Mouse (Mus musculus) ES-E14 (cell line): ENCODE results near the gene Rgsl1. TPM values are rescaled to one million over a fixed set of nuclear protein-coding genes. Genes with fewer than 3 reads are reported as not detected.
"Not testable (repeated sequence)": the region's sequence is repeated elsewhere in the genome, so short reads cannot be mapped to it uniquely, and the experiment has no call there.

Experiments used
- DNase-seq: peaks from one replicate; pipeline ENCODE4 v3.0.0-alpha.2; 2013; ENCODE audit warnings: low read depth, low spot score
- H3K27ac ChIP-seq: 2 replicates; pipeline ENCODE4 v1.5.1; 2012; ENCODE audit warnings: low read depth, mild to moderate bottlenecking, low read length, moderate library complexity, mixed read lengths; ENCODE audit not compliant: poor library complexity, insufficient read depth, severe bottlenecking
- H3K36me3 ChIP-seq: 2 replicates; pipeline ENCODE4 v1.6.1; 2012; ENCODE audit warnings: mild to moderate bottlenecking, low read length, moderate library complexity, mixed read lengths; ENCODE audit not compliant: control insufficient read depth, poor library complexity, insufficient read depth, severe bottlenecking
- H3K4me1 ChIP-seq, 2 experiments: fragments of 150-350 bp in 1 of 2; sonication (generic) in 1 of 2; 2 replicates each; pipeline ENCODE4 v1.6.1; 2012; ENCODE audit warnings: low read length in 2 of 2, mild to moderate bottlenecking in 1 of 2, mixed read lengths in 1 of 2; ENCODE audit not compliant: control insufficient read depth in 2 of 2, insufficient read depth in 2 of 2, poor library complexity in 1 of 2
- H3K4me3 ChIP-seq, 2 experiments: fragments of 150-350 bp in 1 of 2; sonication (generic) in 1 of 2; 2 replicates each; pipeline ENCODE4 v1.5.1; 2012; ENCODE audit warnings: low read length in 2 of 2, low read depth in 1 of 2, mild to moderate bottlenecking in 1 of 2, mixed read lengths in 1 of 2; ENCODE audit not compliant: insufficient read depth in 1 of 2, poor library complexity in 1 of 2, severe bottlenecking in 1 of 2
- H3K9ac ChIP-seq: 2 replicates; pipeline ENCODE4 v1.6.1; 2012; ENCODE audit warnings: low read depth, mild to moderate bottlenecking, low read length, mixed read lengths; ENCODE audit not compliant: poor library complexity, insufficient read depth, severe bottlenecking
- H3K9me3 ChIP-seq: fragments of 150-350 bp; sonication (generic); 2 replicates; pipeline ENCODE4 v1.6.1; 2012; ENCODE audit warnings: low read depth, mild to moderate bottlenecking, low read length; ENCODE audit not compliant: control insufficient read depth, insufficient read depth
- CHD2 ChIP-seq: IDR thresholded peaks from 2 replicates; pipeline ENCODE4 v1.6.1; 2014; ENCODE audit warnings: mild to moderate bottlenecking, low read depth, low read length, inconsistent platforms
- HCFC1 ChIP-seq: IDR thresholded peaks from 2 replicates; pipeline ENCODE4 v1.6.1; 2012; ENCODE audit warnings: low read length, inconsistent platforms, borderline replicate concordance; ENCODE audit not compliant: insufficient read depth
- MAFK ChIP-seq: IDR thresholded peaks from 2 replicates; pipeline ENCODE4 v1.6.1; 2014; ENCODE audit warnings: mild to moderate bottlenecking, low read depth, low read length, inconsistent platforms; ENCODE audit not compliant: insufficient read depth
- ZC3H11A ChIP-seq: IDR thresholded peaks from 2 replicates; pipeline ENCODE4 v1.6.1; 2012; ENCODE audit warnings: low read depth, mild to moderate bottlenecking, inconsistent platforms, low read length, borderline replicate concordance
- ZNF384 ChIP-seq: IDR thresholded peaks from 2 replicates; pipeline ENCODE4 v1.6.1; 2012; ENCODE audit warnings: low read depth, low read length, inconsistent platforms
- in situ Hi-C, 2 experiments: fragments of 600-800 bp; cut with MboI; formaldehyde crosslinking; loops; one replicate each; pipeline ENCODE4 v1.15.1; 2025; ENCODE audit warnings: low sequenced_read_pairs in 2 of 2, inconsistent platforms in 1 of 2; ENCODE audit not compliant: unreplicated experiment in 2 of 2
- total RNA-seq: library from RNA; depleted of rRNA; stranded (reverse); fragments of 300-350 nt; gene quantifications from 2 replicates; pipeline ENCODE4 v1.2.3, GENCODE M21; 2012; rRNA removed

Rgsl1 gene
- not detected in 2 replicates for total RNA-seq

DNA sequence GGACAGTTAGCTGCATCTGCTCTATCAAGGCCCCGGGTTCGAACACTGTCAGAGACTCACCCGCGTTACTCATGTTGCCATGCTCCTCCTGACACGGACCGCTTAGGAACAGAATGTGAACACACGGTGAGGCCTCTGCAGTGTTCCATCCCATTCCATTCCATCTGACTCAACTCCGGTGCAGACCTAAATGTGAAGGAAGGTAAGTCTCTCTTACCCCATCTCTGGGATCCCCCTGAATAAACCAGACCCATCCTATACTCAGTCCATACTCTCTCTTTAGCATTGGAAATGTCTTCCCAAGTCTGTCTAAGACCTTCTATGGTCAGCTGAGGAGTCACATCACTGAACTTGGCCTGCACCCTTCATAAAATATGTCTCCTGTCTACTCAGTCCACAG, at the start of gene Rgsl1:
TSS of gene Rgsl1 (minus strand) at position 101 of the 400 bp plus-strand sequence.
- Histone ChIP-seq H3K9me3 (no peaks in the 10 kb centered on the region), H3K9ac (no peak within 1 kb of the TSS), H3K4me1 (no peaks in the 10 kb centered on the region), H3K27ac (no peak within 1 kb of the TSS), H3K36me3 (no peaks in the 10 kb centered on the region), H3K4me3 (no peak within 1 kb of the TSS)
- in situ Hi-C loops: no loop called here
- no peak for TF ChIP-seq ZNF384
- no peak for TF ChIP-seq HCFC1
- no peak for TF ChIP-seq ZC3H11A
- TF ChIP-seq CHD2: no peak
- no peak for TF ChIP-seq MAFK
- DNase-seq: no peak

DNA sequence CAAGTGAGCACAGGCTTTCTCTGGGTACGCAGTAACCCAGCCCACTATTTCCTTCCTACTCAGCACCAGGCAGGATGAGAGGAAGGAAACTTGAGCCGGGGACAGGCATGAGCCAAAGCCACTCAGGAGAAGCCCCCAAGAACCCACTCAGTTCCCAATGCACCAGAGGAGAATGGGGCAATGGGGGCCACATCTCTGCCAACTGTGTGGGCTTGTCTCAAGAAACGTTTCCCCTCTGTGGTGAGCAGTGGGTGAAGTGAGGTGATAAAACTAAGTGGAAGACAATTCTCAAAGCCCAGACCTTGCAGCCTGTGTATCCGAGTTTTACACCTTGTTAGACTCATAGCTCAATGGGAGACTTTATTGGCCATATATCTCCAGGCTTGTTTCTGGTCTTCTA, 47.5 kb upstream of the Rgsl1 start, which contains the start of gene Teddm1a:
TSS of gene Teddm1a (plus strand) at position 301 of the 400 bp plus-strand sequence.
- H3K36me3 ChIP-seq: no peaks in the 10 kb centered on the region
- H3K27ac ChIP-seq: no peak within 1 kb of the TSS
- H3K4me3 ChIP-seq: no peak within 1 kb of the TSS
- DNase-seq: no peak
- H3K9me3 ChIP-seq: no peaks in the 10 kb centered on the region
- H3K9ac ChIP-seq: no peak within 1 kb of the TSS
- TF ChIP-seq ZC3H11A (no peak), CHD2 (no peak), MAFK (no peak), ZNF384 (no peak), HCFC1 (no peak)
- in situ Hi-C loops: loop anchor here (5.0 to 25.0 kb wide), 3 partner anchors 223 to 296 kb away; no protein-coding TSS in a partner anchor
- no peaks in the 10 kb centered on the region for H3K4me1 ChIP-seq

DNA sequence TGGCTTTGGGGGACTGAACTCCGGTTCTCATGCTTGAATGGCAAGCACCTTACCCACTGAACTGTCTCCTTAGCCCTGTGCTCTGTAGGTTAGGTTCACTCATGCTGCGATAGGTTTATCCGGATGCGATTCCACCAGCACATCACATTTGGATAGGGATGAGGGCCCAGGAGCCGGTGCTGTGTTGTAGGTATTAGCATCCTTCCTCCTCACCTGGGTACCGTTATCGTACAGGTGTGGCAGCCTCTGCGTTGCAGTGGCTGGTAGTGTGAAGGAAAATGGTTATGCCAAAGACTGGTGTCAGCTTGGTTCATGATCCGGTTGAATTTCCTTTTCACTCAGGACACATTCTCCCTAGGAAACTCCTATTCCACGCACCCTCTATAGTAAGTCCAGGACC, 46.2 kb upstream of the Rgsl1 start:
- Histone ChIP-seq H3K27ac (no peak overlapping the region), H3K36me3 (no peaks in the 10 kb centered on the region), H3K4me1 (no peaks in the 10 kb centered on the region), H3K9me3 (no peaks in the 10 kb centered on the region), H3K4me3 (no peak overlapping the region), H3K9ac (no peak overlapping the region)
- no peak for TF ChIP-seq ZNF384
- TF ChIP-seq ZC3H11A: no peak
- no peak for TF ChIP-seq MAFK
- TF ChIP-seq CHD2: no peak
- TF ChIP-seq HCFC1: no peak
- DNase-seq: no peak
- in situ Hi-C loops: loop anchor here (5.0 to 25.0 kb wide), 3 partner anchors 225 to 297 kb away; no protein-coding TSS in a partner anchor

DNA sequence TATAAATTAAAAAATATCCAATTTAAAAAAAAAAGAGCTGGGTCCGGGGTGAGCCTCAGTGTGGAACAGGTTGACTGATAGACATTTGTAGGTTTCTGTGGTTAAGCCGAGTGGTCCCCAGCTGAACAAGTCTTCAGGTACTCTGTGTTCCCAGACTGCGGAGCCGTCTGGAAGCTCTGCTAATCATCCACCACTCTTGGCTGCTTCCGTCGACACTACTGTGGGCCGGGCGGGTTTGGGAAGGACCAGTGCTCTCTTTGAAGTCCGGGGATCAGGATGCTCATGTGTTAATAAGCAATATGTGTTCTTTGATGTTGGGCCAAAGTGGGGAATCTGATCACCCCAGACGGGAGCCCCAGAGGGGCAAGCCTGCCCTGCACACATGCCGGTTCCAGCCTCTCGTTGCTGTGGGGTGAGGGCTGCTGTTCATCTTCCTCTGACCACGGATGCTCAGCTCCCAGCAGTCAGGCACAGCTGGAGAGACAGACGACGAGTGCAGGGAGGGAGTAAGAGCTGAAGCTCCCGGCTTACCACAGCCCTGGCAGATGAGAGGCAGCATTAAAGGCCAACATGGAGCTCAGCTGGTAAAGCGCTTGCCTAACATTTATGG, 42.2 kb upstream of the Rgsl1 start:
- Histone ChIP-seq H3K4me3 (no peak overlapping the region), H3K9ac (no peak overlapping the region), H3K4me1 (no peaks in the 10 kb centered on the region), H3K27ac (no peak overlapping the region), H3K9me3 (no peaks in the 10 kb centered on the region), H3K36me3 (no peaks in the 10 kb centered on the region)
- DNase-seq: no peak
- TF ChIP-seq ZNF384 (no peak), HCFC1 (no peak), MAFK (no peak), CHD2 (no peak), ZC3H11A (no peak)
- in situ Hi-C loops: loop anchor here in 1 of 2 experiments (25.0 kb wide), 1 partner anchor 301 kb away; no protein-coding TSS in a partner anchor

DNA sequence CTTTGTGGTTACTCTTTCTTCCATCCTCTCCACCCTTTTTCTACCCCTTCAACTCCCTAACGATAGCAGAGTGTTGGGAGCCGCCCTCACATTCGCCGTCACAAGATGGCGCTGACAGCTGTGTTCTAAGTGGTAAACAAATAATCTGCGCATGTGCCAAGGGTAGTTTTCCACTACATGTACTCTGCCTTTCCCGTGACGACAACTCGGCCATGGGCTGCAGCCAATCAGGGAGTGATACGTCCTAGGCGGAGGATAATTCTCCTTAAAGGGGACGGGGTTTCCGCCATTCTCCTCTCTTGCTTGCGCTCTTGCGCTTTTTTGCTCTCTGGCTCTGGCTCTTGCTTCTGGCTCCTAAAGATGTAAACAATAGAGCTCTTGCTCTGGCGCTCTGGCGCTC, 36.4 kb upstream of the Rgsl1 start:
- not testable (repeated sequence) for H3K36me3 ChIP-seq, H3K4me3 ChIP-seq, H3K9ac ChIP-seq, H3K9me3 ChIP-seq, H3K27ac ChIP-seq, DNase-seq, H3K4me1 ChIP-seq
- in situ Hi-C loops: loop anchor here in 1 of 2 experiments (25.0 kb wide), 1 partner anchor 307 kb away; no protein-coding TSS in a partner anchor
